Mouse (Mus musculus) spleen, adult 2 months (tissue): ENCODE data around the gene Pipox. TPM values are rescaled to one million over a fixed set of nuclear protein-coding genes. Genes with fewer than 3 reads are reported as not detected.

Experiments
- DNase-seq, 2 experiments: peaks; one replicate each; pipeline versions ENCODE4 v3.0.0 to v3.0.0-alpha.2; 2012 to 2021; ENCODE audit warnings: low spot score in 2 of 2, low read depth in 1 of 2
- H3K27ac ChIP-seq: fragments of 200-500 bp; 2 replicates; pipeline ENCODE4 v1.5.1; 2012; ENCODE audit warnings: low read length, inconsistent platforms; ENCODE audit not compliant: insufficient read depth
- H3K27me3 ChIP-seq: fragments of 200-500 bp; 2 replicates; pipeline ENCODE4 v1.6.1; 2012; ENCODE audit warnings: mild to moderate bottlenecking, moderate library complexity, low read length, inconsistent platforms; ENCODE audit not compliant: control insufficient read depth, insufficient read depth
- H3K36me3 ChIP-seq: fragments of 200-500 bp; 2 replicates; pipeline ENCODE4 v1.6.1; 2012; ENCODE audit warnings: mild to moderate bottlenecking, low read length, inconsistent platforms; ENCODE audit not compliant: control insufficient read depth, insufficient read depth
- H3K4me1 ChIP-seq: fragments of 200-500 bp; 2 replicates; pipeline ENCODE4 v1.6.1; 2011; ENCODE audit warnings: inconsistent platforms; ENCODE audit not compliant: control insufficient read depth, insufficient read depth, insufficient read length
- H3K4me3 ChIP-seq: fragments of 200-500 bp; 2 replicates; pipeline ENCODE4 v1.5.1; 2011; ENCODE audit warnings: mild to moderate bottlenecking, inconsistent platforms; ENCODE audit not compliant: insufficient read depth, insufficient read length; ENCODE audit errors: extremely low read depth
- CTCF ChIP-seq: fragments of 200-500 bp; IDR thresholded peaks from 2 replicates; pipeline ENCODE4 v1.5.1; 2011; ENCODE audit warnings: mild to moderate bottlenecking, inconsistent platforms; ENCODE audit not compliant: insufficient read depth, insufficient read length, insufficient replicate concordance; ENCODE audit errors: extremely low read depth
- POLR2A ChIP-seq: fragments of 200-500 bp; IDR thresholded peaks from 2 replicates; pipeline ENCODE4 v1.6.1; 2011; ENCODE audit warnings: low read depth, low read length, inconsistent platforms
- WGBS: fragments of 180-500 bp; shearing (Covaris S2); methylation state at CpG from one replicate; pipeline ENCODE4 v1.1.7; 2018; 5-methylcytosine and 5-hydroxymethylcytosine counted together
- polyA plus RNA-seq: library from polyadenylated mRNA; depleted of rRNA; stranded (reverse); fragments of >200 nt; gene quantifications from 2 replicates; pipeline ENCODE4 v1.2.3, GENCODE M21; 2012

The Pipox gene
- polyA plus RNA-seq, 1 experiment: 0.56 TPM

DNA sequence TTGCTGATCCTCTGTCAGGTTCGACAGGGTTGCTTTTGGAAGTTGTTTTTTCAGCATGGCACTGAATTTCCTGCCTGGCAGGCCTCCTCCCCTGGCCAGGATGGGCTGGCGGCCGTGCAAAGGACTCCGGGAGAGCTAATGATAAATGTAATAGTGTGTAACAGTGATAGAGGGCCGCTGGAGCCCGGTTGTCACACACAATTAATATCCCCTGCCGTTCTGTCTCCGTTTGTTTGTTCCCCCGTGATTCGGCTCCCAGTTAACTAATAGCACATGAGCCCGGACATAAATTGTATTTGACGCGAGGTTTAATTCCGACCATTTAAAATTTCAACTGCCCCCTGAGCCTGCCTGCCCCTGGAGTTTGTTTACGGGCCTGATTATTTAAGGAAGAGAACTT is 38.5 kb downstream of the Pipox start:
- Histone ChIP-seq H3K27me3 (no peaks in the 10 kb centered on the region), H3K36me3 (peaks cover 54% of the 10 kb centered on the region), H3K27ac (no peak overlapping the region), H3K4me3 (no peak overlapping the region), H3K4me1 (no peaks in the 10 kb centered on the region)
- 92% methylated on average over 15 of the region's 15 CpGs for WGBS
- no peak for DNase-seq
- TF ChIP-seq POLR2A (no peak), CTCF (no peak)

- Histone ChIP-seq H3K4me1 (no peaks in the 10 kb centered on the region), H3K4me3 (no peak overlapping the region), H3K36me3 (peaks cover 51% of the 10 kb centered on the region), H3K27me3 (no peaks in the 10 kb centered on the region), H3K27ac (no peak overlapping the region)
- TF ChIP-seq CTCF: no peak
- TF ChIP-seq POLR2A: no peak
- 88% methylated on average over 3 of the region's 3 CpGs for WGBS
- no peak for DNase-seq
Measured at GRCm38 (mm10) chr11:77854641-77855040, 39.3 kb downstream of the Pipox start.

GRCm38 (mm10) chr11:77852941-77853668 is 40.8 kb downstream of the Pipox start:
- no peak for TF ChIP-seq CTCF
- TF ChIP-seq POLR2A: no peak
- peaks cover 49% of the 10 kb centered on the region for H3K36me3 ChIP-seq
- WGBS: 93% methylated on average over 17 of the region's 17 CpGs

DNA sequence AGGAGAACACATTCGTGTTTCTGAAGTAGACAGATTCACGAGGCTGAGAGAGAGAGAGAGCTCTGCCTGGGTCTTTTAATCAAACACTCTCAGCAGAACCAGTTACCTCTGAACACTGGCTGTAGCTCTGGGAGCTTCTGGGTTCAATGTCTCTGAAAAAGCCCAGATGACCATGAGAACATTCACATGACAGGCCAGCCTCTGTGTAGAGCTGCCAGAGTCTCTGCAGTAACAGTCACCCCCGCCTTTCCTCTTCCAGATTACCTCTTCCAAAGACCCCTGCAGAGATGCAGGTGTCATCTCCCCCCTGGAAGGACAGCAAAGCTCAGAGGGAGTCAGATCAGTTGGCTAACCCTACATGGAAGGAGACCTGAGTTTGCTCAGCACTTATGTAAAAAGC is 41.7 kb downstream of the Pipox start:
- Histone ChIP-seq H3K36me3 (peaks cover 50% of the 10 kb centered on the region), H3K27me3 (no peaks in the 10 kb centered on the region), H3K4me3 (no peak overlapping the region), H3K4me1 (no peaks in the 10 kb centered on the region), H3K27ac (no peak overlapping the region)
- WGBS: 85% methylated on average over 3 of the region's 3 CpGs
- TF ChIP-seq CTCF (no peak), POLR2A (no peak)
- DNase-seq: no peak

More at GRCm38 (mm10) chr11:77852941-77853668, 40.8 kb downstream of the Pipox start:
- no peaks in the 10 kb centered on the region for H3K27me3 ChIP-seq
- H3K4me1 ChIP-seq: no peaks in the 10 kb centered on the region
- no peak overlapping the region for H3K4me3 ChIP-seq
- DNase-seq: no peak
- H3K27ac ChIP-seq: no peak overlapping the region

DNA sequence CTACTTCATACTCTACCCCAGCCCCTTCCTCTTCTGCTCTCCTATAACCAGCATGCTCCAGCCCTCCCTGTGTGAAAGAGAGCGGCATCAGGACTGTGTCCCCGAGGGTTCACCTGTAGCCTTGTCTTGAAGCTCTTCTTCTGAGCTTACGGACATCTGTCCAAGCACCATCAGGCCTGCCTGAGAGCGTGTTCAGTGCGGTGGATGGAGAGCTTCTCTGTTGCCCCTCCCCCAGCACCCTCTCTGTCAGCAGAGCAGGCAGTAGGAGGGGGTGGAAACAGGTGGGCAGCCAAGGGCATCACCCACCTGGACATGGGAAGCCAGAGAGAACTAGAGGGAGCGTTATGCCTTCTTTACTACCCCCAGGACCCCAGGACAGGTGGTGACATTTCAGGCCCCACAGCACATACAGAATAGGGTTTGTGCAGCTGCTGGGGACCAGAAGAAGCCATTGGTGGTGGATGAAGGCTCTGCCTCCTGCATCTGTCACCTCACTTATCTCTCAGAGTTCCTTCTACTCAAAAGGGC is 42.3 kb downstream of the Pipox start:
- peaks cover 57% of the 10 kb centered on the region for H3K36me3 ChIP-seq
- no peaks in the 10 kb centered on the region for H3K27me3 ChIP-seq
- H3K4me3 ChIP-seq: no peak overlapping the region
- TF ChIP-seq POLR2A (no peak), CTCF (no peak)
- no peak for DNase-seq
- WGBS: 83% methylated on average over 6 of the region's 6 CpGs
- no peak overlapping the region for H3K27ac ChIP-seq
- H3K4me1 ChIP-seq: no peaks in the 10 kb centered on the region

GRCm38 (mm10) chr11:77850401-77851244 is 43.3 kb downstream of the Pipox start:
- 89% methylated on average over 24 of the region's 24 CpGs for WGBS
- H3K27ac ChIP-seq: no peak overlapping the region
- H3K4me3 ChIP-seq: no peak overlapping the region
- no peaks in the 10 kb centered on the region for H3K4me1 ChIP-seq
- no peak for TF ChIP-seq CTCF
- TF ChIP-seq POLR2A: no peak
- DNase-seq: no peak
- H3K36me3 ChIP-seq: peaks cover 64% of the 10 kb centered on the region
- H3K27me3 ChIP-seq: no peaks in the 10 kb centered on the region
